Mouse (Mus musculus) olfactory bulb, adult 2 months (tissue): ENCODE data around the gene Ccdc186.

Experiments used
- CTCF ChIP-seq: fragments of 200-500 bp; IDR thresholded peaks from 2 replicates; pipeline ENCODE4 v1.5.1; 2012; ENCODE audit warnings: low read depth, mild to moderate bottlenecking, low read length, moderate library complexity; ENCODE audit not compliant: insufficient read depth
- POLR2A ChIP-seq: fragments of 200-500 bp; IDR thresholded peaks from 2 replicates; pipeline ENCODE4 v1.6.1; 2012; ENCODE audit warnings: mild to moderate bottlenecking, low read depth, low read length, moderate library complexity; ENCODE audit not compliant: insufficient read depth

DNA sequence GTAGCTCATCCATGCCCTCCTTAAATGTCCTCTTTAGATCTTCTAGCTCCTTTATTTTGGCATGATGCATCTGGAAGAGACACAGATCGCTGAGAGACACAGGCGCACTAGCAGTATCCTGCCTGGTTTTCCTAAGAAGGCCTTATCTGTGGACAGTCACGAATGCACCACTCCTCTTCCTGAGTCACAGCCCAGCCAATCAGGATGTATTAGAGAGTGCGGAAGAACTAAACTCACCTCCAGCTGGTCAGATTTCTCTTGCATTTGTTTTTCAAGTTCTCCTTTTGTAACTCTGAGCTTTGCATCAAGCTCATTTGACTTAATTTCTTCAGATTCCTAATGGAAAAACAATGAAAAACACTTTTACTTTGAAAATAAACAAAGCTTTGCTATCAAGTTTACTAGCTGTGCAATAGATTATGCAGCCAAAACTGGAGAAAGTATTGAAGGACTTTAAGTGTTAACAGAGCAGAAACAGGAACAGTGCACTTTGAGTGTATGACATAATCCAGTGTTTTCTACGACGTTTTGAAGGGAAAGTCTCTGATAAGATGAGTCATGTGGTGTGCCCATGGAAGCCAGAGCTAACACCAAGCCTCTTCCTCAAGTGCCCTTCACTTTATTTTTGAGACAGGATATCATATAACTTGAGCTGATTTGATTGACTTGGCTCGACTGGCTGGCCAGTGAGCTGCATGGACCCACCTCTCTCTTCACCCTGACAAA, 20.9 kb downstream of the Ccdc186 start:
- TF ChIP-seq POLR2A (no peak), CTCF (no peak)
